Mouse (Mus musculus) hindlimb bud, embryonic 11.5 days (tissue): ENCODE data around the gene Adap2.
"Not testable (repeated sequence)": the region's sequence is repeated elsewhere in the genome, so short reads cannot be mapped to it uniquely, and the experiment has no call there.

ENCODE experiments used
- DNase-seq: peaks from one replicate; pipeline ENCODE4 v3.0.0-alpha.2; 2012; ENCODE audit warnings: low read depth, low spot score; ENCODE audit errors: extremely low spot score

Gene Adap2

DNA sequence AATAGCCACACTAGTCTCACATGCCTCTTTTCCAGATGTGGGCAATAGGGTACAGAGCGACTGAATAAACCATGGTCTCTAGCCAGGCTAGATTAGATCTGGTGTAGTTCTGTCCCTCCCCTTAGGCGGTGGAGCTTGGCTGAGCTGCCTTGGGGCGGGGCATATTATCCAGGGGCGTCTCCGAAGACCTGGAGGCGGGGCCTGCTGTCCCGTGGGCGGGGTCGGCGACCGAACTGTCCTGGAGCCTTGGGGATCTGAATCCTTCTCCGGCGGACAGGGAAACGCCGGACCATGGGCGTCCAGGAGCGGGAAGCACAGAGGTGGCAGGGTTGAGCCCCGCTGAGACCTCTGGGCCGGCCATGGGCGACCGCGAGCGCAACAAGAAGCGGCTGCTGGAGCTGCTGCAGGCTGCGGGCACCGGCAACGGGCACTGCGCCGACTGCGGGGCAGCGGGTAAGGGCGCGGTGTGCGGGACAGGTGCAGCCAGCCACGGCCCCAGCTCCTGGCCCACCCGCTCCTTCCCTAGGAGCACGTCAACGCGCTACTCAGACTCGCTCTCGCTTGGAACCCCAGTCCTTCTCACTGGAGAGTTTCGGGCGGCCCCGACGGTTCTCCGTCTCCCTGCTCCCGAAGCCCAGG, at the start of gene Adap2:
Adap2 (plus strand) TSS at position 249 of the 639 bp plus-strand sequence.
- DNase-seq = no peak

DNA sequence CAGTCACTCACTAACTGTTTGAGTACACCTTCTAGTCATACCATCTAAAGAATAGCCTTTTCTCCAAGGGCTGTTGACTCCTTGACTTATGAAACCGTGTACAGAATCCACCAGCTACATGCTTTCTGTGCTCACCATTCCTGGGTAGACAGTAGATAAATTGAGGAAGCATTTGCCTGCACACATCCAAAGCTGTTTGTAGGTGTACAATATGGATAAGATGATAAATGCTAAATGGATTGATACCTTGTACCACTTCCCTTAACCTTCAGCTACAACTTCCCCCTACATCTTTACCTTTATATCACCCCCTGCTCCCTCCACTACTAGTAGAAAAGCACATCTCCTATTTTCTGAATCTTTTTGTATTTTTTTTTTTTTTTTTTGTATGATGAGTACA, 49.5 kb upstream of the Adap2 start:
- no peak for DNase-seq

DNA sequence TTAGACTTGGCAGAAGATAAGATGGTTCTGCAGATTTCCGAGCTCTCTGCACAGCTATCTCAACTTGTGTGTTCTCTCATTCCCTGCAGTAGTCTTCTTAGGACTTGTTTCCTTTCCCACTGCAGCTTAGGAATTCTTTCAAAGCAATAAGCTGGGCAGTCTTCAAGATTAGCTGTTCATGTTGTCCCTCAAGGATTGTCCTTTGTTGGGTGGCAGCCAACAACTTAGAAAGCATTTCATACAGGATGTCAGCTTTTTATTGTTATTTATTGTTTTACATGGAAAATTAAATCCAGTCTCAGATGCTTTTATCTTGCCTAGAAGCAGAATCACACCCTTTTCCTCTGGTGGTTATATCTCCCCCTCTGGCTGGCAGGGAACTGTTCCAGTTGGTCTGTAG, 37.5 kb upstream of the Adap2 start:
- no peak for DNase-seq

DNA sequence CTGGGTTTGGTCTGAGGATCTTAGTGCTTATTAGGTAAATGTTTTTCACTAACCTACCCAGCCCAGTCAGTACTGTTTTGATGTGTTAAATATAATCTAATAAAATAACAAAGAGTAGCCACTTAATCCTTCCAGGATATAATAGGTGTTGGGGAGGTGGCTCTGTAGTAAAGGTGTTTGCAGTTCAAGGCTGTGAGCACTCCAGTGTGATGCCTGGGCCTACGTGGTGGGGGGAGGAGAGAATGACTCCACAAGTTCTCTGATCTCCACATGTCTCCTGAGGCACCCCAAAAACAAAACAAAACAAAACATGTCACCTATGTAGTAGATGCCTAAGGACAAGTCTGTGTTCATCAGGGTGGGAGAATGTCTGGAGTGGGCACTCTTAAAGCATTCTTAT, 21.9 kb upstream of the Adap2 start:
- no peak for DNase-seq

DNA sequence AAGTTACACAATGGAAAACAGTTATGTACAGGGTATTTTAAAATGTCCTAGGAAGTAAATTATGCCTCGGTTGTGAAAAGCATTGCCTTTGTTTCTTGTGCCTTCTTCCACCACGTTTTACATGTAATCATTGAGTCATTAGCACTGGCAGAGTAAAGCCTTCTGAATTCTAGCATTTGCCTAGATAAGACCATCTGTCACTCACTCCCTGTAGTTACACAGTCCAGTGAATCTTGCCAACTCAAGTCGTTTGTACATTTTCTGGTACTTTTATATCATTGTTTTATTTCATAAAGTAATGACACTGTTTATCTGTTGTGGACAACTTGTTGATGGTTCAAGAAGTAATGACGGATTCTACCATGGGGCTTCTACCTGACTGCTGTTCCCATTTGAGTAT, 19.2 kb upstream of the Adap2 start:
- DNase-seq = no peak

DNA sequence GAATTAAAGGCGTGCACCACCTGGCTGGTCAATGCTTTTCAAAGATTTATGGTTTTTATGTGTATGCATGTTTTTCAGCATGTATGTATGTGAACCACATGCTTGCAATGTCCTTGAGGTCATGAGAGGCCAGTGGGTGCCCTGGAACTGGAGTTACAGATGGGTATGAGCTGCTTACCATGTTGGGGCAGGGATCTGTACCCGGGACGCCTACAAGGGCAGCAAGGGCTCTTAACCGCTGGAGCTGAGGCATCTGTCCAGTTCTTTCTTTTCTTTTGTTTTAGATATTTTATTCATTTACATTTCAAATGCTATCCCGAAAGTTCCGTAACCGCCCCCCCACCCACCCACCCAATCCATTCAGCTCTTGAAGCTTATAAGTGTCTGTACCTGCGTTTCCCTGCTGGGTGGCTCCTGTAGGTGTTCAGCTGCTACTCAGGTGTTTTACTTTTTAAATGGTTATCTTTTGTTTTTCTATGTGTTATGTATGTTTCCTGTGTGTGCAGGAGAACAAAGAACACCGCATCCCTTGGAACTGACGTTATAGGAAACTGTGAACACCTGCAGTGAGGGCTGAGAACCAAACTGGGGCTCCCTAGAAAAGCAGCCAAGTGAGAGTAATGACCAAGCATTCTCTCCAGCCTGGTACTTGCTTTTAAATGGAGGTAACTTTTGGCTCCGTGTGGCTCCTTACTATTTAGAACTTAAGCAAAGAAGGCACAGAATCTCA, 17.8 kb upstream of the Adap2 start:
- no peak for DNase-seq

DNA sequence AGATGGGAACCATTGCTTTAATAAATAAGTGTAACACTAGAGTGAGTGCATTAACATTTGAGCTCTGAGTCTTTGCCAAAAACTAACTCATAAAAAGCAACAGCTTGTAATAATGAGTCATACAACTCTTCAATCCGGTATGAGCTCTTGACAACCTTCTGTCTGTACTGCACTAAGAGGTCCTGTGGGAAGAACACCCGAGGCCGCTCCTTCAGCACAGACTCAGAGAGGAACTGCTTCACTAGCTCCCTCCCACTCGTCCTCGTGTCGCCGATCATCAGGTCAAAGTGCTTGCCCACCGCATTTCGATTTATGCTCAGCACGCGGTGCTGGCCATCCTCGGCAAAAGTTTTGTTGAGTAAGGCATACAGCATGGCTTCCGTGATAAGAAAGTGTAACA, 17.1 kb upstream of the Adap2 start:
- no peak for DNase-seq

DNA sequence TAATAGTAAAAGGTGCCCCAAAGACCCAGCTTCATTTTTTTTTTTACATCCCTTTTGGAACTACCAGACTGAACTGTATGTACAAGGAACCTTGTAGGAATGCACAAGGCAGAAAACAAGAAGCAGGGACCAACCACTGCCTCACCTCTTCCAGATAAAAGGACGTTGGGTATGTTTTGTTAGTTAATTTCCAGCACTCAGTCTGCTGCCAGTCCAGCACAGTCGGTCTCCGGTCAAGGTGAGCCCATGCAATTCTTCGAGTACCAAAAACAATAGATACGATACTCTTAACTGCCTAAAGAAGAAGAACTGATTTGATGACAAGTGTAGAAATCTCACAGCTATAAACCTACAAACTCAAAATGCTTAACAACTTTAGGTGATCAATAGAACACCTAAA, 16.1 kb upstream of the Adap2 start:
- no peak for DNase-seq

DNA sequence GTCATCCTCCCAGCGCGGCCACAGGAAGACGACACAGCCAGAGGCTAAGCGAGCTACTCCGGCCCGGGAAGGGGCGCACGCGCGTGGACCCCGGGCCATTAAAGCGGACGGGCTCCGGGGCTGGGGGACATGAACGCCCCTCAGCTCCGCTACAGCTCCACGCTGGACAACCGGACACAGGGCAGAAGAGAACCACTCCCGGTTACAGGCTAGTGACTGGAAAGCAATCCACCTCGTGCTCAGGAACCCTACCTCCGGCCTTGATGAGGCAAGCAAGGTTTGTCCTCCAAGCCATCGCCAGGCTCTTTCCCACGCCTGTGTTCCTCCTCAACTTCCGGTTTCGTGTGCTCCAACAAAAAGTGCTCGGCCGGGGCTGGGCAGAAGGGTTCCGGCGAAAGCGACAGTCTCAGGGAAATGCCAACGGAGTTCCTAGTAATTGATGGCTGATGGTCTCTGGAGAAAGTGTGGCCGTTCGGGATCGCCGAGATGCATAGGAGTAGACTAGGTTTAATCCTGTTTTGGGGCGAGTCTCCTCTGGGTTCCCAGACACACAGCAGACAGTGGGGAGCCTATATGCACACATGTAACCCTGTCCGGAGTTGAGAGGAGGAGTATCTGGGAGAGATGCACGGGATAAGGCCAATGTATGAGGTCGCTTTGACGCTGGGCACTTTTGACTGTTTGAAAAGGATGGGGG, 11.9 kb upstream of the Adap2 start, which contains the start of gene Tefm:
Tefm (minus strand) TSS at position 351 of the 697 bp plus-strand sequence.
- peak; percentile 77 for DNase-seq

DNA sequence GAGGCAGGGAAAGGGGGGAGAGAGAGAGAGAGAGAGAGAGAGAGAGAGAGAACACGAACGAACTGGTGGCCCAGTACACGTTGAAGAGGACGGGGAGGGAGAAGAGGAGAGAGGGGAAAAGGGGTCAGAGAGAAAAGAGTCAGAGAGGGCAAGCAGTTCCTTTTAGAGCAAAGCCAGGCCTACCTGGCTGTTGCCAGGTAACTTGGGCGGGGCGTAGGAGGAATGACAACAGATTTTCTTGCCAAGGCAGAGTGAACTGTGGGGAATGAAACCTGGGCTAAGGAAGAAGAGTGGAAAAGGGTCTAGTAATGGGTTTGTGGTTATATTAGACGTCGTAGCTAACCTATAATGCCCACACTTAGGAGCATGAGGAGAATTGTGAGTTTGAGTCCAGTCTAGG, 11.0 kb upstream of the Adap2 start:
- no peak for DNase-seq

DNA sequence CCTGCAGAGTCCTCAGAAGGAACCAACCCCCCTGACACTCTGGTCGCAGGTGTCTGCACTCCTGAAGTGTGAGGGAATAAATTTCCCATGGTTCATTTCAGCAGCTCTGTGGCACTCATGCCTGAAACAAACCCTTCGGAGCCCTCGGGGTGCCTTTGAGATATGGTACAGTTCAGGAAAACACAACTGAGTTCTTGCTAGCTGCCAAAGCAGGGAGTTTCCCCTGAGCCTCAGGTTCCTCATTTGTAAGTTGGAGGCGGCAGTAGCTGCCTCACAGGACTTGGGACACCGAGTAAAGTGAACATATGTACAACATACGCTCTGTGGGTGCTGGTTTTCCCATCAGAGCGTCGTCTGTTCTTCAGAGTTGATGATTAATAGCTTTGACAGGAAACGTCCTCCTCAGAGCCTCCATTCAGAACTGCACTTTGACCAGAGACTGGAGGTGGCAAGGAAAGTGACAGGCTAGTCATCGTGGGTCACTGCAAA, 8.1 kb upstream of the Adap2 start:
- DNase-seq = no peak

DNA sequence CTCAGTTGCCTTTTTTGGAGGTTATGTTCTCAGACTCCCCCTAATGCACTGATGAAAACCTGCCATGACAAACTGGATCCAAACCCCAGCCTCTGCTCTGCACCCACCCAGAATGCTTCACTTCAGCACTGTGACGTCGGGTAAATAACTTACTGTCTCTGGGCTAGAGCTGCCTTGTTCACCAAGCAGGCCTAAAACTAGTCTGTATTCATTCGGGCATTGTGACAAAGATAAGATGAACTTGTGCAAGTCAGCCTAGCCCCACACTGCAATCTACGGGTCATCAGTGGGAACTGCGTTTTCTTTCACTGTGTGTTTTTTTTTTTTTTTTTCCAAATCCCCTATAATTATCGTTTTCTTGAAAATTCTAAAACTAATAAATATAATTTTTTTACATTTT, 6.2 kb upstream of the Adap2 start:
- no peak for DNase-seq

DNA sequence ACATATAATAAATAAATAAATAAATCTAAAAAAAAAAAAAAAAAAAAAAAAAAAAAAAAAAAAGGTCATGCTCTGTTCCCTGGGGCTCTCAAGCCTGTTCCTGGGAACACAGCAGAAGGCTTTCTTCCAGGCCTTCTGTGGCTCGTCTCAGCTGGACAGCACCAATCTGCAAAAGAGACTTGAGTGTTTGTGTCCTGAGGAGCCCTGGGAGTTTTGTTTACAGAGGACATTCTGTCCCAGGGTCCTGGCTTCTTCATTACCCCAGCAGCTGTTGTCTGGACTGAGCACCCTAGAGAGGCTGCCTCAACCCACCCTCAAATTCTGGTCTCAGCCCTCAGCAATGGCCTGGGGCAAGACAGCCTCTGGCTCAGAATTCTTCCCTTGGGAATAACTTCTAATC, 5.6 kb upstream of the Adap2 start:
- no peak for DNase-seq

DNA sequence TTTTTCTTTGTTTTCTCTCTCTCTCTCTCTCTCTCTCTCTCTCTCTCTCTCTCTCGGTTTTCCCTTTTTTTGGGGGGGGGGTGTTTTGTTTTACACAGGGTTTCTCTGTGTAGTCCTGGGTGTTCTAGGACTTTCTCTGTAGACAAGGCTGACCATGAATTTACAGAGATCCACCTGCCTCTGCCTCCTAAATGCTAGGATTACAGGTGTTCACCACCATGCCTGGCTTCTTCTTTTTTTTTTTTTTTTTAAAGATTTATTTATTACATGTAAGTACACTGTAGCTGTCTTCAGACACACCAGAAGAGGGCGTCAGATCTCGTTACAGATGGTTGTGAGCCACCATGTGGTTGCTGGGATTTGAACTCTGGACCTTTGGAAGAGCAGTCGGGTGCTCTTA, 4.9 kb upstream of the Adap2 start:
- not testable (repeated sequence) for DNase-seq

DNA sequence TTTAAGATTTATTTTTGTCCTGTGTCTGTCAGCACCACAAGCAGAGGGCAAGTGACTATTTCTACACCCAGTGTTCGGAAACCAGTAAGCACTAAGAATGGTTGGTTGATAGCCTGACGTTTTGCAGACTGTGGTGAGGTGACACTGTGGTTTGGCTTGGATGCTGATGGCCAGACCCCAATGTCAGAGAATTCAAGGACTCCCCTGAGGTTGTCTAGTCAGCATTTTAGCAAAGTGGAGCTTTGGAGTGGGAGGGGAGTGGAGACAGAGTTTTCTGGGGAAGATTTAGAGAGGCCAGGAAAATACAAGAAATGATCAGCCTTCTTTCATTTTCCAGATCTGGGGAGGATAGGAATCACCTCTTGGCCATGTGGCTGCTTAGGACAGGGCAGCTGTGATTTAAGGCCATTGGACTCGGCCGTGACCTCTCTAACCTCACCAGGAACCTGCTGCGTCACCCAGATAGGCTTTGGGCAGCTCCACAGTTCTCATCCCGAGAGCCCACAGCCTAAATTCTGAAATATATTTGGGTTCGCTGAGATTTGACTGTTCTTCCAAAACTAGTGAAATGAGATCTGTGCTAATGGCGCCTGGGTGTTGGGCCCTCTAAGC, 4.4 kb upstream of the Adap2 start:
- DNase-seq = no peak

DNA sequence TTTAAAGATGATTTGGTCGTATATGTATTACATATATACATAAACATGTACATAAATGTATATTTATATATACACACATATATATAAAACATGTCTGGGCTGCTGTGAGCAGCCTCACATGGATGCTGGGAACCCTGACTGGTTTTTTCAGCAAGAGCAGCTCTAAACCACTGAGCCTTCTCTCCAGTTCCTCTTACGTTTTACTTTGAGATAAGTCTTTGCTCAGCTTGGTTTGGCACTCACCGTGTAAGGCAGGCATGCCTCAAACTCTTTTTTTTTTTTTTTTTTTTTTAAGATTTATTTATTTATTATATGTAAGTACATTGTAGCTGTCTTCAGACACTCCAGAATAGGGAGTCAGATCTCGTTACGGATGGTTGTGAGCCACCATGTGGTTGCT, 3.3 kb upstream of the Adap2 start:
- no peak for DNase-seq

DNA sequence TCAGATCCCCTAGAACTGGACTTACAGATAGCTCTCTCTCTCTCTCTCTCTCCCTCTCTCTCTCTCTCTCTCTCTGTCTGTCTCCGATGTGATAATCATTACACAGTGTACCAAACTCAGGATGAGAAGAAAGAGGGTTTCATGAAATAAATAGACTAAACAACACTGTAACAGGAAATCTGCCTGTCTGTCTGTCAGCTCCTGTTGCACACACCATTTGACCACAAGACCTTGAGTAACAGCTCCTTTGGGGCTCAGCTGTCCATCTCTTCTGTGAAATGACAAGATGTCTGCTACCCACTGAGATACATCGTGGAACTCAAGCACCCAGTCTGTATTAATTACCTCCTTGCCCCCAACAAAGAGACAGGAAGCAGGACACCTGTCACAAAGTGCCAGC, 2.4 kb upstream of the Adap2 start:
- DNase-seq = no peak

DNA sequence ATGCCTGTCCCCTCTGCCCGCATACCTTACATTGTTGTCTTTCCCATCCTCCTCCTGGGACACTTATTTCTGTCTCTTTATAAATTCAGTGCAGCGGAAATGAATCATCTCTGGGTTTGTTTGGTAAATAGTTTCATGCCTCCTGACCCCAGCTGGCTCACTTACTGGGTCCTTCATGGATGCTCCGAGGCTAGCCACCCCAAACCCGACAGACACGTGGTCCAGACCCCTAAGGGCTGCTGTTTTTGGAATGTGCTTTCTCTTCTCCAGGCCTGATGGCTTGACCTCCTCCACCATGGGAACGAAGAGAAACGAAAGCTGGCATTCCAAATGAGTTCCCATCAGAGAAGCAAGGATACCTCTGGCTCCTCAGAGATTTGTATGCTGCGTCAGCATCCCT, 1.5 kb upstream of the Adap2 start:
- DNase-seq = no peak

DNA sequence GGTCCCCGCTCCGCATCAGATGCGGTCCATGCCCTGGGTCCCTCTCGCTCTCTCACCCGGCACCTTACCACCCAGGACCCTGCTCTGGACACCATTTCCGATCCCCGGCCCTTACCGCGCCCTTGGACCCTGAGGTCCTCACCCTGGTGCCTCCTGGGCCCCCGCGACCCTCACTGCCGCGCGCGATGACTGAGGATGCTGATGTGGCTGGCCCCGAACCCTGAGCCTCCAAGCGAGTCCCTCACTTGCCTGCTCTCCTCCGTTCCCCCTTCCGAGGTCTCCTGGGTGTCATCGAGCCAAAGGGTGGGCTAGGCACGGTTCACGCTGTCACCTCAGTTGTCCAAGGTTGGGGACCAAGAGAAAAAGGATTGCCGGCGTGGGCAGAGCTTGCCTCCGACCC, 596 bp downstream of the Adap2 start:
- no peak for DNase-seq

DNA sequence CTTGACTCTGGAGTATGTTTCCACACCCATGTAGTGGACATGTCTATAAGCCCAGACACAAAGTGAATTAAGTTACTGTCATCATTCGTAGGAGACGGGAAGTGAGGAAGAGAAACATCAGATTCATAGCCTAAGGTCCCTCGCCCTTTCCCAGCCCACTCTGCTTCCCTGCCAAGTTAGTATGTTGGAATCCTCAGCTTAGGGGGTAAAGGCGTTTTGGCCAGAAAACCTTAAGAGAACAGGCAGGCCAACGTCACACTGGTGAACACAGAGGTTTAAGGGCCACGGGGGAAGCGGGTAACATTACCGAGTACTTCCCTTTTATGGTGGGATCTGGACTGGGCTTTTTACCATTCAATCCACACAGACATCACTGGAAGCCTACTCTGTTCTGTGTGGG, 1.6 kb downstream of the Adap2 start:
- no peak for DNase-seq

DNA sequence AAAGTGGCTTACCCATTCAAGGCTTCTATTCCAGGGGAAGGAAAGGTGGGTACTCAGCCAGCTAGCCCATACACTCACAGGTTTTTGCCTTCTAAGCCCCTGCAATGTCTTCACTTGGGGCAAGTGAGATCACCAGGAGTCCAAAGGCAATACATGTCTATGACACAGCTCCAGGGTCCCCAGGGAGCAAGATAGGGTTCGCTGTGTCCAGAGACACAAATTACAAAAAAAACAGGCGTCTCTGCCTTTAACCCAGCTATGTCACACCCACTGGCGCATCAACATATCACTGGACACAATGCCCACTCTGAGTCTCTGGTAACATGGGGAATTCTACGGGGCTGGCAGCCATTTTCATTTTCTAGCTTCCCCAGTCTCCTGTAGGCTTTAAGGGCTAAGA, 2.1 kb downstream of the Adap2 start:
- DNase-seq = no peak

DNA sequence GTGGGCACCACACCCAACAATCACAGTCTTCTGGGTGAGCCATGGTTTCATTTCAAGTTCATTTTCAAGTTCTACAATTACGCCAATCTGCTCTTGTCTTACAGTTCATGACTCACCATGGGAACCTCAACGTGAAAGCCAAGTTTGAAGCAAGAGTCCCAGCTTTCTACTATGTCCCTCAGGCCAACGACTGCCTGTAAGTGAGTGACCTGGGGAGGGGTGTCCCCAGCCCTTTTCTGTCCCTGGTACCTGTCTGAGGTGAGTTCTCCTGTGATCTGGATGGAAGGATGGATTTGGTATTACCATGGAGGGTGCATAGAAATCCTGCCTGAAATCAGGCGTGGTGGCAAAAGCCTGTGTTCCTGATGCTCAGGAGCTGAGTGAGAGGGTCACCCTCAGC, 2.9 kb downstream of the Adap2 start:
- no peak for DNase-seq
